Mouse (Mus musculus) heart, embryonic 14.5 days (tissue): ENCODE measurements around the gene Nptn. TPM values are rescaled to one million over a fixed set of nuclear protein-coding genes. Genes with fewer than 3 reads are reported as not detected.

Experiments used
- ATAC-seq: fragments of 200-750 bp; cut with Nextera tagmentation; 2 replicates; pipeline ENCODE4 v1.8.0; 2017; ENCODE audit warnings: low read depth, moderate TSS enrichment; ENCODE audit not compliant: insufficient number of reproducible peaks, insufficient read depth, low FRiP score
- H3K27ac ChIP-seq, 2 experiments: fragments of 200-500 bp in 1 of 2; fragments of 300-500 bp in 1 of 2; sonication (generic) in 1 of 2; replicated peaks in 1 of 2; 2 replicates each; pipeline ENCODE4 v1.5.1; 2012 to 2014; ENCODE audit warnings: low read depth in 2 of 2, low read length in 2 of 2, control low read depth in 1 of 2, mild to moderate bottlenecking in 1 of 2, mixed read lengths in 1 of 2; ENCODE audit not compliant: control insufficient read depth in 1 of 2, insufficient read depth in 1 of 2
- H3K27me3 ChIP-seq: fragments of 300-500 bp; sonication (generic); 2 replicates; pipeline ENCODE4 v1.6.1; 2014; ENCODE audit warnings: mild to moderate bottlenecking, low read length, control low read depth; ENCODE audit not compliant: control insufficient read depth, insufficient read depth
- H3K36me3 ChIP-seq: fragments of 300-500 bp; sonication (generic); 2 replicates; pipeline ENCODE4 v1.6.1; 2014; ENCODE audit warnings: mild to moderate bottlenecking, control low read depth, low read length, mixed read lengths; ENCODE audit not compliant: control insufficient read depth, insufficient read depth
- H3K4me1 ChIP-seq, 2 experiments: fragments of 200-500 bp in 1 of 2; fragments of 300-500 bp in 1 of 2; sonication (generic) in 1 of 2; 2 replicates each; pipeline ENCODE4 v1.6.1; 2012 to 2014; ENCODE audit warnings: low read length in 2 of 2, control low read depth in 1 of 2, mixed read lengths in 1 of 2; ENCODE audit not compliant: control insufficient read depth in 2 of 2, insufficient read depth in 2 of 2
- H3K4me2 ChIP-seq: fragments of 300-500 bp; sonication (generic); 2 replicates; pipeline ENCODE4 v1.6.1; 2014; ENCODE audit warnings: mild to moderate bottlenecking, low read length
- H3K4me3 ChIP-seq, 2 experiments: fragments of 200-500 bp in 1 of 2; fragments of 300-500 bp in 1 of 2; sonication (generic) in 1 of 2; 2 replicates each; pipeline ENCODE4 v1.5.1; 2012 to 2014; ENCODE audit warnings: low read length in 2 of 2, mild to moderate bottlenecking in 2 of 2, control low read depth in 1 of 2, low read depth in 1 of 2, moderate library complexity in 1 of 2; ENCODE audit not compliant: control insufficient read depth in 1 of 2, insufficient read depth in 1 of 2
- H3K9ac ChIP-seq: fragments of 300-500 bp; sonication (generic); 2 replicates; pipeline ENCODE4 v1.6.1; 2014; ENCODE audit warnings: mild to moderate bottlenecking, low read length
- H3K9me3 ChIP-seq: fragments of 300-500 bp; sonication (generic); 2 replicates; pipeline ENCODE4 v1.6.1; 2016; ENCODE audit warnings: low read length, control low read depth; ENCODE audit not compliant: control insufficient read depth
- WGBS: fragments of 180-500 bp; shearing (Covaris S2); extraction: QIAGEN DNeasy Blood & Tissue Kit; methylation state at CpG from one replicate; pipeline ENCODE4 v1.1.7; 2014; 5-methylcytosine and 5-hydroxymethylcytosine counted together
- polyA plus RNA-seq: library from polyadenylated mRNA; unstranded; fragments of >200 nt; fragmentation: Nextera tagmentation; extraction: Ambion mirVana; gene quantifications from 2 replicates; pipeline ENCODE4 v1.2.1, GENCODE M21; 2014

Nptn gene
- polyA plus RNA-seq, 1 experiment from 2014 or later = 136 TPM

DNA sequence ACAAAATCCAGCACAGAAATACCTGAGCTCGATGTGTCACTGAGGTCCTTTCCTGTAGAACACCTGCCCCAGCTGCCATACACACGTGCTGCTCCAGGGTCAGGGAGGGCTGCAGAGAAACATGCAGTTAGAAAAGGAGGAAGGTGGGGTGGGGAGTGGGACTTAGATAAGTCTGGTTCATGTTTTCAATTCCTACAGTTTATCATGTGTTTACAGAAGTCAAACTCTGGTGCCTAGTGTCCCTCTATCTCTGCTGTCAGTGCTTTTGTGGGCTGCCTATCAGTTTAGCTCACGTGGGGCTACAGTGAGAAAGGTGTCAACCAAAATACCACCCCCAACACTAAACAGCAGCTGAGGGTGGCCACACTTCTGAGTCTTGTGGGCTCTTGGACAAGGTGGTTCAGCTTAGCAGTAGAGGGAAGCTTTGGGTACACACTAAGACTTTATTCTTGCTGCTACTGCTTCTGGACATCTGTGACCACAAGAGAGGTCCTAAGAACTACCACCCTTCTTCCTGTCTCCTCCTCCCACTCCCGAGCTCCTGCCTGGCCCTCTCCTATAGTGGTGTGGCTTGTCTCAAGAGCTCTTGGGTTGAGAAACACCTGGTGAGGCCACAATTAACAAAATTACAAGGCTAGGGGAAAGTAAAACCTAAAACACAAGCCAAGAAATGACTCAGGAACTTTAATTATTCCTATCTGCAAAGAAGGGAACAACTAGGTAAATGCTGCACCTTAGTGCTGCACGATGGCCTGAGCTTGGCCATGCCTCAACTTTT is 75.9 kb downstream of the Nptn start:
- 54% methylated on average over 5 of the region's 5 CpGs for WGBS
- Histone ChIP-seq H3K4me1 (peaks cover 6 to 31% of the 10 kb centered on the region in 2 experiments), H3K4me3 (no peak overlapping the region), H3K27ac (no peak overlapping the region; a peak in 1 of 4 replicates), H3K4me2 (no peak overlapping the region), H3K36me3 (peaks cover 57% of the 10 kb centered on the region), H3K9ac (no peak overlapping the region), H3K9me3 (no peaks in the 10 kb centered on the region), H3K27me3 (no peaks in the 10 kb centered on the region)
- ATAC-seq = no peak

DNA sequence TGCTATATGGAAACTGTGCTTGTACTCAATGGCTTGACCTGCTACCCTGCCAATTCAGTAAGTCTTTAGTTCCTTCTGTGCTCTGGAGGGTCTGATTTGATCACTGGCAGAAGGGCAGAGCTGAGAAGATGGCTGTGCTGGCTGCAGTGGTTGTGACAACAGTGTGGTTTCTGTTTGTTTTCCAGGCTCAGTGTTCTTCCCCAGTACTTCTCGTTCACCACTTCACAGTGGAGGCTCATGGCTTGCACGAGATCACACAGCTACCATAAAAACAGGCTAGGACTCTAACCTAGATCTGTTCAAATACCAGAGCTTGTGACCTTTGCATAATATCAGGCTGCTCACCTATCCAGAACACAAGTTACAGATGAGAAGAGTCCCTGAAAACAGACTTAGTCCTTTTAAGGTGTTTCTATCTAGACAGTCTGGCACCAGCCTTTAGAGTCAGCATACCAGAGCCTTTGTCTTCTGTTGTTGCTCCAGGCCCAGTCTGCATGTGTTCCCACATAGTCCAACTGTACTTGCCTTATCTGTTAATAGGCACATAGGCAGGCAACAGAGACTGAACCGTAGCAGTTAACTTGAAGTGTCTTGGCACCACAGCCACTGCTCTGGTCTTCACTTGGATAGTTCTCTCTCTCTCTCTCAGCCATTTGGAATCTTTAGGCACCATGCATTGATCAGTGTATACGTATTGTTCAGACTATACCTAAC is 76.7 kb downstream of the Nptn start:
- Histone ChIP-seq H3K36me3 (peaks cover 58% of the 10 kb centered on the region), H3K27me3 (no peaks in the 10 kb centered on the region), H3K9me3 (no peaks in the 10 kb centered on the region), H3K4me1 (peaks cover 6 to 31% of the 10 kb centered on the region in 2 experiments), H3K4me2 (no peak overlapping the region), H3K27ac (peak overlapping the region; percentile 42 to 61), H3K9ac (no peak overlapping the region), H3K4me3 (no peak overlapping the region)
- no peak for ATAC-seq
- 60% methylated on average over 4 of the region's 4 CpGs for WGBS

DNA sequence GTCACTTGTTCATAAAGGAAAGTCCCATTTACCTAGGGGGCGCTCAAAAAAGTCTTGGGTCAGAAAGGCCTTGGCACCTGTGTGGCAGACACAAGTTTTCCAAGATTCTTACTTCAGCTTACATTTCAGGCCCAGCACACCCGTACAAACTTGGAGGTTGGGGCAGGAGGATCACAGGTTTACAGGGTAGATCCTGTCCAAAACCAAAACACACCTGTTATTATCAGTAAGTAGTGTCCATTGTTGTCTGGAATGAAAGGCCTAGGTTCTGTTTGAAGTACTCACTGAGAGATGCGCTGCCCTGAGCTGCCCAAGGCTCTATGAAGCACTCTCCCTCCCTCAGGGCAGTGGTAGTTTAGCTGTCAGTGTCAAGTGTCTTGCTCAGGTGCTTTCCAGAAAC is 77.3 kb downstream of the Nptn start:
- ATAC-seq = no peak
- no peak overlapping the region for H3K4me3 ChIP-seq
- peak overlapping the region in 1 of 2 experiments; percentile 16; a peak in 2 of 4 replicates for H3K27ac ChIP-seq
- H3K4me2 ChIP-seq = no peak overlapping the region
- peak overlapping the region; percentile 38 for H3K9ac ChIP-seq
- no peaks in the 10 kb centered on the region for H3K9me3 ChIP-seq
- H3K36me3 ChIP-seq = peaks cover 64% of the 10 kb centered on the region
- WGBS = 82% methylated on average over 3 of the region's 3 CpGs
- H3K27me3 ChIP-seq = no peaks in the 10 kb centered on the region
- H3K4me1 ChIP-seq = peaks cover 6 to 31% of the 10 kb centered on the region in 2 experiments

DNA sequence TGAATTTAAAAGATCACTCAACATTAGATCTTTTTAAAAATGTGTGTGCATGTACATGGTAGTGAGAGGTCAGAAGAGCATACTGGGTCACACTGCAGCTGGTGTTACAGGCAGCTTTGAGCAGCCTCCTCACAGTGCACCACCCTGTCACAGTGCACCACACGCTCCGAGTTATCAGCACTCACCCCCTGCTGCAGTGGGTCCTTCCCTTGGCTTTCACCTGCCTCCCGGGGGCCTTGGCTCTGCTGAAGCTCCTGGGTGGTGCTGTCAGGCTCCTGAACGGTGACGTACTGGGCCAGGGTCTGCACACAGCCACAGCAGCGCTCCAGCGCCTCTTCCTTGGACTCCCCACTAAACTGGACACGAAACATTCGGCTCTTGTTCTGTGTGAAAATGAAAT is 77.9 kb downstream of the Nptn start:
- 70% methylated on average over 9 of the region's 9 CpGs for WGBS
- H3K27ac ChIP-seq = no peak overlapping the region; a peak in 2 of 4 replicates
- no peaks in the 10 kb centered on the region for H3K9me3 ChIP-seq
- no peaks in the 10 kb centered on the region for H3K27me3 ChIP-seq
- peaks cover 6 to 31% of the 10 kb centered on the region in 2 experiments for H3K4me1 ChIP-seq
- H3K4me3 ChIP-seq = no peak overlapping the region
- H3K36me3 ChIP-seq = peaks cover 63% of the 10 kb centered on the region
- no peak overlapping the region for H3K4me2 ChIP-seq
- H3K9ac ChIP-seq = peak overlapping the region; percentile 38
- ATAC-seq = no peak

DNA sequence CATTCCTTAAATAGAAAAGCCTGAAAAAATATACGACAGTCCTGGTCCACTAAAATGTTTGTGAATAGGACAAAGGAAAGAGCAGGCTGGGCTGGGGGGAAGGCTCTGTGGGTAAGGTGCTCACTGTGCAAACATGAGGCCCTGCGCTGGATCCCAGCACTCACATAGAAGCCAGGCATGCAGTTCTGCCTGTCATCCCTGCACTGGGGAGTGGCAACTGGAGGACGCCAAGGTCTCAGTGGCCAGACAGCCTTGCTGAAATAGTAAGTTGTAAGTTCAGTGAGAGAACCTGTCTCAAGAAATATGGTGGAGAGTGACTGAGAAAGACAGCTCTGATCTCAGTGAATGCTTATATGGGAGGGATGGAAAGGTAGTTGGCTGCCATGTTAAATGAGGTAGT is 78.6 kb downstream of the Nptn start:
- Histone ChIP-seq H3K27me3 (no peaks in the 10 kb centered on the region), H3K36me3 (peaks cover 69% of the 10 kb centered on the region), H3K9ac (no peak overlapping the region), H3K4me3 (no peak overlapping the region), H3K9me3 (no peaks in the 10 kb centered on the region), H3K27ac (no peak overlapping the region), H3K4me2 (no peak overlapping the region), H3K4me1 (peaks cover 6 to 31% of the 10 kb centered on the region in 2 experiments)
- WGBS = 96% methylated on average over 3 of the region's 3 CpGs
- no peak for ATAC-seq

DNA sequence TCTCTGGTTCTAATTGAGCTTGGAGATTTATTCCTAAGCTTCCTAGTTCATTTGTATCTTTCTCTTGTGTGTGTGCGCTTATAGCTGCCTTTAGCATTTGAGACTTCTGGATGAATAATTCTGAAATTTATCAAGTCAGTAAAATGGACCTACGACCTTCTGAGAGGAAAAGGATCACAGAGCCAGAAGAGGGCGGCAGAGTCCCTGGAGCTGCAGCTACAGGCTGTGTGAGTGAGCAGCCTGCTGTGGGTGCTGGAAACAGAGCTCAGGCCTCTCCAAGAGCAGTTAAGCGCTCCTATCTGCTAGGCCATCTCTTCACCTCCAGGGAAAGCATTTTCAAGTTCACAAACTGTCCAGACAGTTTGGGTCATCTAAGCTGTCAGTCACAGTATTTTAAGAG is 80.0 kb downstream of the Nptn start:
- H3K27me3 ChIP-seq = no peaks in the 10 kb centered on the region
- H3K36me3 ChIP-seq = peaks cover 65% of the 10 kb centered on the region
- H3K4me3 ChIP-seq = no peak overlapping the region
- H3K4me2 ChIP-seq = no peak overlapping the region
- H3K9ac ChIP-seq = no peak overlapping the region
- WGBS = 92% methylated on average over 4 of the region's 4 CpGs
- no peaks in the 10 kb centered on the region for H3K9me3 ChIP-seq
- peaks cover 6 to 30% of the 10 kb centered on the region in 2 experiments for H3K4me1 ChIP-seq
- ATAC-seq = no peak
- no peak overlapping the region for H3K27ac ChIP-seq

DNA sequence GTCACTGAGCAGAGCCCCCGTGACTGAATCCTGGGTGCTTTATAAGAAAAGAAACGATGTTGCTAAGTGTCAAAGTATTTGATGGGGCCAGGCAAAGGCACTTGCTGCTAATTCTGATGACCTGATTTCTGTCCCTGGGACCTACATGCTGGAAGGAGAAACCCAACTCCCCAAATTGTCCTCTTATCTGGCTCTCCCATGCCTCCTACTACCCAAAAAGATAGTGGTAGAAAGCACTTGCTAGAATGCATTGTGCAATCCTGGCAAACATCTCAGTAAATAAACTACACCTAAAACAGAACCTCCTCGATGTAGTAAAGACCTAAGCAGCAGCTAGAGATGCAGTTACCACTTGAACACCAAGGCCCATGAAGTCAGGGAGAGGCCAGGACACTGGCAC is 80.8 kb downstream of the Nptn start:
- no peaks in the 10 kb centered on the region for H3K9me3 ChIP-seq
- H3K4me2 ChIP-seq = no peak overlapping the region
- WGBS = 73% methylated on average over 3 of the region's 3 CpGs
- H3K9ac ChIP-seq = no peak overlapping the region
- peaks cover 8 to 25% of the 10 kb centered on the region in 2 experiments for H3K4me1 ChIP-seq
- no peak overlapping the region for H3K27ac ChIP-seq
- H3K36me3 ChIP-seq = peaks cover 57% of the 10 kb centered on the region
- no peak for ATAC-seq
- H3K27me3 ChIP-seq = no peaks in the 10 kb centered on the region
- no peak overlapping the region for H3K4me3 ChIP-seq
